Mouse (Mus musculus): ENCODE measurements around the gene Ctla2b. TPM values are rescaled to one million over a fixed set of nuclear protein-coding genes. Genes with fewer than 3 reads are reported as not detected.
"Not testable (repeated sequence)": the region's sequence is repeated elsewhere in the genome, so short reads cannot be mapped to it uniquely, and the experiment has no call there.

Gene Ctla2b
- polyA plus RNA-seq (2014; fragmentation: Nextera tagmentation; extraction: Ambion mirVana) = 1.7 and 2.6 TPM in 2 replicates

GRCm38 (mm10) chr13:60897328-60897727 lies at the start of gene Ctla2b:
Ctla2b (minus strand) TSS chr13:60897447.
- Histone ChIP-seq H3K4me2 (replicated peaks; ENCODE audit: low read depth, low read length) (no peak within 1 kb of the TSS), H3K4me1 (replicated peaks; ENCODE audit: control insufficient read depth, insufficient read depth, low read length) (no peaks in the 10 kb centered on the region), H3K27me3 (ENCODE audit: control insufficient read depth, insufficient read depth, low read length) (no peaks in the 10 kb centered on the region), H3K36me3 (ENCODE audit: control insufficient read depth, insufficient read depth, low read length) (no peaks in the 10 kb centered on the region), H3K4me3 (ENCODE audit: low read depth, low read length) (no peak within 1 kb of the TSS), H3K9me3 (ENCODE audit: control insufficient read depth, low read length) (no peaks in the 10 kb centered on the region), H3K9ac (ENCODE audit: low read depth, low read length) (no peak within 1 kb of the TSS), H3K27ac (ENCODE audit: low read depth, low read length) (no peak within 1 kb of the TSS)
- DNase-seq (ENCODE audit: low spot score) (no peak), ATAC-seq (ENCODE audit: low FRiP score) (no peak)
- 81% methylated on average over 3 of the region's 3 CpGs for WGBS

GRCm38 (mm10) chr13:60941884-60942283 lies 44.6 kb upstream of the Ctla2b start, which contains the start of gene Tpbpa:
Tpbpa (minus strand) TSS chr13:60941984.
- H3K4me3 ChIP-seq (ENCODE audit: low read depth, low read length); H3K4me2 ChIP-seq (replicated peaks; ENCODE audit: low read depth, low read length); H3K4me1 ChIP-seq (replicated peaks; ENCODE audit: control insufficient read depth, insufficient read depth, low read length); H3K9ac ChIP-seq (ENCODE audit: low read depth, low read length); H3K36me3 ChIP-seq (ENCODE audit: control insufficient read depth, insufficient read depth, low read length); ATAC-seq (ENCODE audit: low FRiP score); H3K9me3 ChIP-seq (ENCODE audit: control insufficient read depth, low read length); H3K27me3 ChIP-seq (ENCODE audit: control insufficient read depth, insufficient read depth, low read length); DNase-seq (ENCODE audit: low spot score); H3K27ac ChIP-seq (ENCODE audit: low read depth, low read length): not testable (repeated sequence)
- 84% methylated on average over 3 of the region's 3 CpGs for WGBS

- no peak within 1 kb of the TSS for H3K9ac ChIP-seq (ENCODE audit: low read depth, low read length)
- no peak within 1 kb of the TSS for H3K4me2 ChIP-seq (replicated peaks; ENCODE audit: low read depth, low read length)
- no peaks in the 10 kb centered on the region for H3K27me3 ChIP-seq (ENCODE audit: control insufficient read depth, insufficient read depth, low read length)
- DNase-seq (ENCODE audit: low spot score) (no peak), ATAC-seq (ENCODE audit: low FRiP score) (no peak)
- H3K27ac ChIP-seq (ENCODE audit: low read depth, low read length) = no peak within 1 kb of the TSS
- no peaks in the 10 kb centered on the region for H3K9me3 ChIP-seq (ENCODE audit: control insufficient read depth, low read length)
- no peaks in the 10 kb centered on the region for H3K4me1 ChIP-seq (replicated peaks; ENCODE audit: control insufficient read depth, insufficient read depth, low read length)
- H3K4me3 ChIP-seq (ENCODE audit: low read depth, low read length) = no peak within 1 kb of the TSS
- 75% methylated on average over 5 of the region's 5 CpGs for WGBS
- H3K36me3 ChIP-seq (ENCODE audit: control insufficient read depth, insufficient read depth, low read length) = no peaks in the 10 kb centered on the region
These were observed 39.3 kb upstream of the Ctla2b start, which contains the start of the genes Gm49391 and Ctla2a for GRCm38 (mm10) chr13:60936500-60936901. Gm49391 (minus strand) TSS chr13:60936571. Ctla2a (minus strand) TSS chr13:60936625.

DNA sequence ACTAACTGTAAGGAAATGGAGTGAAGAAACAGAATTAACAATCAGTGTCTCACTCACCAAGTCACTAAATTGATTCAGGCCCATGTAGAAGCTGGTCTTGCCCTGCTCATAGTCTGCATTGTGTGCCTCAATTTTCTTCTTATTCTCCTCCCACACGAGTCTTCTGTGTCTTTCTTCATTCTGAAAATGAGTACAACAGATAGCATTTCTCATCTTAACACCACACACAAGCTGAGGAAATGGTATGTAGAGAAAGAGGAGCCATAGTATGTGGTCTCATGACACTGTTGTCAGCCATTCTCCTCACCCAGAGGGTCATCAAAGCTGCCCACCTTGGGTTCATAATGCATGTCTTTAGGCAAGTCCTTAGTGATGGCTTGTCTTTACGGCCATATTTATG lies 38.2 kb upstream of the Ctla2b start, which contains the start of gene Gm49393:
Gm49393 (minus strand) TSS at position 101 of the 400 bp plus-strand sequence.
- not testable (repeated sequence) for H3K4me3 ChIP-seq (ENCODE audit: low read depth, low read length); ATAC-seq (ENCODE audit: low FRiP score); H3K36me3 ChIP-seq (ENCODE audit: control insufficient read depth, insufficient read depth, low read length); H3K27me3 ChIP-seq (ENCODE audit: control insufficient read depth, insufficient read depth, low read length); H3K9me3 ChIP-seq (ENCODE audit: control insufficient read depth, low read length); H3K4me1 ChIP-seq (replicated peaks; ENCODE audit: control insufficient read depth, insufficient read depth, low read length); DNase-seq (ENCODE audit: low spot score); H3K4me2 ChIP-seq (replicated peaks; ENCODE audit: low read depth, low read length); H3K27ac ChIP-seq (ENCODE audit: low read depth, low read length); H3K9ac ChIP-seq (ENCODE audit: low read depth, low read length)
- 73% methylated on average over 2 of the region's 2 CpGs for WGBS

GRCm38 (mm10) chr13:60904780-60905179 lies 7.5 kb upstream of the Ctla2b start, which contains the start of gene Tpbpb:
Tpbpb (minus strand) TSS chr13:60904880.
- not testable (repeated sequence) for H3K27me3 ChIP-seq (ENCODE audit: control insufficient read depth, insufficient read depth, low read length); DNase-seq (ENCODE audit: low spot score); H3K4me2 ChIP-seq (replicated peaks; ENCODE audit: low read depth, low read length); H3K27ac ChIP-seq (ENCODE audit: low read depth, low read length); ATAC-seq (ENCODE audit: low FRiP score); H3K36me3 ChIP-seq (ENCODE audit: control insufficient read depth, insufficient read depth, low read length); H3K9ac ChIP-seq (ENCODE audit: low read depth, low read length); H3K4me1 ChIP-seq (replicated peaks; ENCODE audit: control insufficient read depth, insufficient read depth, low read length); H3K4me3 ChIP-seq (ENCODE audit: low read depth, low read length); H3K9me3 ChIP-seq (ENCODE audit: control insufficient read depth, low read length)
- 91% methylated on average over 2 of the region's 2 CpGs for WGBS

GRCm38 (mm10) chr13:60896794-60897193 lies 453 bp downstream of the Ctla2b start, which contains the start of gene Gm49392:
Gm49392 (minus strand) TSS chr13:60896894.
- not testable (repeated sequence) for DNase-seq (ENCODE audit: low spot score); H3K4me2 ChIP-seq (replicated peaks; ENCODE audit: low read depth, low read length); H3K4me3 ChIP-seq (ENCODE audit: low read depth, low read length); H3K27me3 ChIP-seq (ENCODE audit: control insufficient read depth, insufficient read depth, low read length); H3K9ac ChIP-seq (ENCODE audit: low read depth, low read length); H3K36me3 ChIP-seq (ENCODE audit: control insufficient read depth, insufficient read depth, low read length); H3K27ac ChIP-seq (ENCODE audit: low read depth, low read length); H3K4me1 ChIP-seq (replicated peaks; ENCODE audit: control insufficient read depth, insufficient read depth, low read length); ATAC-seq (ENCODE audit: low FRiP score); H3K9me3 ChIP-seq (ENCODE audit: control insufficient read depth, low read length)
- WGBS = 81% methylated on average over 8 of the region's 8 CpGs

- Histone ChIP-seq H3K4me2 (replicated peaks; ENCODE audit: low read depth, low read length) (no peak overlapping the region), H3K27ac (ENCODE audit: low read depth, low read length) (no peak overlapping the region), H3K9ac (ENCODE audit: low read depth, low read length) (no peak overlapping the region), H3K4me1 (replicated peaks; ENCODE audit: control insufficient read depth, insufficient read depth, low read length) (no peaks in the 10 kb centered on the region), H3K27me3 (ENCODE audit: control insufficient read depth, insufficient read depth, low read length) (no peaks in the 10 kb centered on the region), H3K9me3 (ENCODE audit: control insufficient read depth, low read length) (no peaks in the 10 kb centered on the region), H3K36me3 (ENCODE audit: control insufficient read depth, insufficient read depth, low read length) (no peaks in the 10 kb centered on the region), H3K4me3 (ENCODE audit: low read depth, low read length) (no peak overlapping the region)
- DNase-seq (ENCODE audit: low spot score) (no peak), ATAC-seq (ENCODE audit: low FRiP score) (no peak)
These were observed 1.7 kb downstream of the Ctla2b start for GRCm38 (mm10) chr13:60895406-60896160.

- H3K4me3 ChIP-seq (ENCODE audit: low read depth, low read length) = no peak overlapping the region
- ATAC-seq (ENCODE audit: low FRiP score) (no peak), DNase-seq (ENCODE audit: low spot score) (no peak)
- H3K27ac ChIP-seq (ENCODE audit: low read depth, low read length) = no peak overlapping the region
- 88% methylated on average over 1 of the region's 1 CpGs for WGBS
- no peaks in the 10 kb centered on the region for H3K9me3 ChIP-seq (ENCODE audit: control insufficient read depth, low read length)
- no peaks in the 10 kb centered on the region for H3K4me1 ChIP-seq (replicated peaks; ENCODE audit: control insufficient read depth, insufficient read depth, low read length)
- no peak overlapping the region for H3K9ac ChIP-seq (ENCODE audit: low read depth, low read length)
- H3K36me3 ChIP-seq (ENCODE audit: control insufficient read depth, insufficient read depth, low read length) = no peaks in the 10 kb centered on the region
- H3K27me3 ChIP-seq (ENCODE audit: control insufficient read depth, insufficient read depth, low read length) = no peaks in the 10 kb centered on the region
- H3K4me2 ChIP-seq (replicated peaks; ENCODE audit: low read depth, low read length) = no peak overlapping the region
These were observed 4.9 kb downstream of the Ctla2b start for GRCm38 (mm10) chr13:60892301-60892700.

GRCm38 (mm10) chr13:60864281-60864680 lies 33.0 kb downstream of the Ctla2b start, which contains the start of gene 4930486L24Rik:
4930486L24Rik (minus strand) TSS chr13:60864475.
- Histone ChIP-seq H3K9ac (ENCODE audit: low read depth, low read length) (no peak within 1 kb of the TSS), H3K36me3 (ENCODE audit: control insufficient read depth, insufficient read depth, low read length) (no peaks in the 10 kb centered on the region), H3K4me2 (replicated peaks; ENCODE audit: low read depth, low read length) (no peak within 1 kb of the TSS), H3K4me1 (replicated peaks; ENCODE audit: control insufficient read depth, insufficient read depth, low read length) (no peaks in the 10 kb centered on the region), H3K27me3 (ENCODE audit: control insufficient read depth, insufficient read depth, low read length) (no peaks in the 10 kb centered on the region), H3K9me3 (ENCODE audit: control insufficient read depth, low read length) (no peaks in the 10 kb centered on the region), H3K4me3 (ENCODE audit: low read depth, low read length) (no peak within 1 kb of the TSS), H3K27ac (ENCODE audit: low read depth, low read length) (no peak within 1 kb of the TSS)
- 73% methylated on average over 1 of the region's 1 CpGs for WGBS
- no peak for DNase-seq (ENCODE audit: low spot score)
- no peak for ATAC-seq (ENCODE audit: low FRiP score)
